ENCODE assay signal across 19 mouse cellular contexts in the genomic region with DNA sequence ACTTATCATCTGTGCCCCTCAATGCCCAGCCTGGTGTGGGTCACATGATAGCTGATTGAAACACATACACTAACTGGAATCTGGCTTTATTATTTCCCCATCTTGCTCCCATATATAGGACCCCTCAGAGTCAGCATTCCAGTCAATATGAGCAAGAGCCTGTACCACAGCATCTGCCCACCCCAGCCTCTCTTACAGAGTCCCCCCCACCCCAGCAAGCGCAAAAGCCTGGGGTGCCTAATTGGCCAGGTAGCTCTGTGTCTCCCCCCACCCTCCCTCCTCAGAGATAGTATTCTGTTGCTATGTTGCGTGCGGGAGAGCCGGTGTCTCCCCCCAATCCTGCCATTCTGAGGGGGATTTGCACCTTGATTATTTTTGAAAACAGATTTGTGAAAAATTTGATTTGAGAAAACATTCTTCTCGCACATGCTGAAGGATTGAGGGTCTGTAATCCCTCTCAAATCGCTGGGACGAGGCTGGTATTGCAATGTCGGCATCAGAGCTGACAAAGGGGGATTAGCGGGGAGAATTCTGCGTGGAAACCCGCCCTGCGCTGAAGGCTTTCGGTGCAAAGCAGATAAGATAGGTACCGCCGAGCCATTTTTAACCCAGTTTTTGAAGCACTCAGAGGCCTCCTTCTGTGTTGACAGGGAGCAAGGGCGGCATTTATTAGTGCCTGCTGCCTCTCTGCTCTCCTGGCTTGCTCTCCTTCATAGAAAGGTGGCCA.
A peak's percentile ranks its signal among the peaks of the same experiment; 100 is the strongest.
DNase-seq lines count a peak whose midpoint lies in the region; ATAC-seq and TF ChIP-seq lines count a peak whose summit lies in the region.
"Had no signal": no experiment of that assay in that cellular context is flagged by ENCODE, and none has a peak within 500 bp of the region (broad histone marks: within the 10 kb centered on the region; RNA-seq: fewer than 3 reads in every experiment).

No protein-coding gene starts in this region.

- H3K9ac ChIP-seq in heart, postnatal 0 days (replicated peaks; ENCODE audit: low read depth, low read length): no peak overlapping the region
- H3K9ac ChIP-seq in midbrain, embryonic 12.5 days (replicated peaks): no peak overlapping the region
- H3K9ac ChIP-seq: limb, embryonic 15.5 days; liver, embryonic 15.5 days had no signal

- peaks cover 21% of the 10 kb centered on the region; the same call in 1 of the 2 replicates for H3K27me3 ChIP-seq in heart, embryonic 10.5 days (ENCODE audit: insufficient read depth, poor library complexity, severe bottlenecking)
- H3K27me3 ChIP-seq in heart, postnatal 0 days (ENCODE audit: control insufficient read depth, insufficient read depth, low read length): no peaks in the 10 kb centered on the region
- no peaks in the 10 kb centered on the region for H3K27me3 ChIP-seq in midbrain, embryonic 12.5 days
- H3K27me3 ChIP-seq: limb, embryonic 15.5 days; liver, embryonic 15.5 days had no signal

- H3K27ac ChIP-seq in heart, embryonic 10.5 days: no peak overlapping the region
- H3K27ac ChIP-seq in heart, postnatal 0 days (ENCODE audit: low read depth): no peak overlapping the region
- peak overlapping the region; percentile 40 for H3K27ac ChIP-seq in midbrain, embryonic 12.5 days (replicated peaks)
- H3K27ac ChIP-seq: limb, embryonic 15.5 days; liver, embryonic 15.5 days had no signal

- no peak for DNase-seq in heart, embryonic 10.5 days (ENCODE audit: low spot score)
- DNase-seq in heart, postnatal 36 days: no peak
- DNase-seq in heart, postnatal 0 days (ENCODE audit: low spot score): no peak
- no peak for DNase-seq in heart, postnatal 4 days
- DNase-seq in retina, postnatal 7 days (ENCODE audit: low read depth, low spot score): peak; percentile 23
- no peak for DNase-seq in left cerebral cortex, postnatal 25 days (ENCODE audit: low spot score in 2 of 2)
- DNase-seq: adrenal gland, postnatal 25 days; cerebellum, adult 18-20 months; cerebellum, postnatal 25 days; embryo, embryonic 11 days; gastrocnemius, postnatal 25 days; kidney, postnatal 4 days; spleen, adult 18-20 months; thymus, postnatal 36 days had no signal

- H3K4me3 ChIP-seq in heart, embryonic 10.5 days: peak overlapping the region; percentile 18; the same call in 1 of the 2 replicates
- H3K4me3 ChIP-seq in heart, postnatal 0 days (ENCODE audit: low read depth, low read length): no peak overlapping the region
- H3K4me3 ChIP-seq in midbrain, embryonic 12.5 days: no peak overlapping the region
- H3K4me3 ChIP-seq: limb, embryonic 15.5 days; liver, embryonic 15.5 days had no signal

- H3K36me3 ChIP-seq in heart, embryonic 10.5 days: no peaks in the 10 kb centered on the region
- H3K36me3 ChIP-seq in heart, postnatal 0 days (replicated peaks; ENCODE audit: control insufficient read depth, insufficient read depth, low read length): no peaks in the 10 kb centered on the region
- no peaks in the 10 kb centered on the region for H3K36me3 ChIP-seq in midbrain, embryonic 12.5 days
- H3K36me3 ChIP-seq: limb, embryonic 15.5 days; liver, embryonic 15.5 days had no signal

- intact Hi-C loops in heart, postnatal 36 days (cut with DNase I): no loop called here
- intact Hi-C loops in left cerebral cortex, postnatal 25 days (cut with DNase I): no loop called here

- no peaks in the 10 kb centered on the region for H3K9me3 ChIP-seq in heart, embryonic 10.5 days
- H3K9me3 ChIP-seq in heart, postnatal 0 days (replicated peaks; ENCODE audit: control insufficient read depth, low read length): no peaks in the 10 kb centered on the region
- no peaks in the 10 kb centered on the region for H3K9me3 ChIP-seq in midbrain, embryonic 12.5 days
- H3K9me3 ChIP-seq: limb, embryonic 15.5 days; liver, embryonic 15.5 days had no signal

- 0 out of 2 replicates have a peak overlapping the region, but pooled peaks have one; percentile 35 for H3K4me2 ChIP-seq in heart, postnatal 0 days (ENCODE audit: low read depth, low read length)
- no peak overlapping the region for H3K4me2 ChIP-seq in midbrain, embryonic 12.5 days (replicated peaks)
- H3K4me2 ChIP-seq: limb, embryonic 15.5 days; liver, embryonic 15.5 days had no signal

- WGBS in heart, embryonic 10.5 days: 34% methylated on average over 16 of the region's 16 CpGs
- 27% methylated on average over 16 of the region's 16 CpGs for WGBS in heart, postnatal 0 days
- WGBS in midbrain, embryonic 12.5 days: 50% methylated on average over 16 of the region's 16 CpGs

- peaks cover 14% of the 10 kb centered on the region for H3K4me1 ChIP-seq in heart, embryonic 10.5 days
- peaks cover 8% of the 10 kb centered on the region; the same call in 1 of the 2 replicates for H3K4me1 ChIP-seq in heart, postnatal 0 days (ENCODE audit: control insufficient read depth, insufficient read depth)
- peaks cover 12% of the 10 kb centered on the region; the same call in 1 of the 2 replicates for H3K4me1 ChIP-seq in midbrain, embryonic 12.5 days
- H3K4me1 ChIP-seq: liver, embryonic 15.5 days had no signal

- no peak for ATAC-seq in heart, postnatal 0 days (ENCODE audit: insufficient read depth, low read depth)
- no peak for ATAC-seq in midbrain, embryonic 12.5 days (ENCODE audit: low FRiP score, low read depth)
- ATAC-seq: hindbrain, embryonic 16.5 days; intestine, embryonic 16.5 days had no signal

- TF ChIP-seq EP300 in heart, postnatal 0 days (IDR thresholded peaks at IDR 0.05; ENCODE audit: low read depth): no peak

- no peak for TF ChIP-seq CTCF in heart, postnatal 0 days (IDR thresholded peaks at IDR 0.05; ENCODE audit: low read depth)
